Mouse (Mus musculus) liver, adult 2 months (tissue): ENCODE results near the gene Babam2.

ENCODE experiments used
- CTCF ChIP-seq: fragments of 200-500 bp; IDR thresholded peaks from 2 replicates; pipeline ENCODE4 v1.5.1; 2011; ENCODE audit warnings: low read depth, low read length, control low read depth
- POLR2A ChIP-seq: fragments of 200-500 bp; IDR thresholded peaks from 2 replicates; pipeline ENCODE4 v1.6.1; 2011; ENCODE audit warnings: low read length, control low read depth; ENCODE audit not compliant: insufficient read depth; ENCODE audit errors: extremely low read depth

DNA sequence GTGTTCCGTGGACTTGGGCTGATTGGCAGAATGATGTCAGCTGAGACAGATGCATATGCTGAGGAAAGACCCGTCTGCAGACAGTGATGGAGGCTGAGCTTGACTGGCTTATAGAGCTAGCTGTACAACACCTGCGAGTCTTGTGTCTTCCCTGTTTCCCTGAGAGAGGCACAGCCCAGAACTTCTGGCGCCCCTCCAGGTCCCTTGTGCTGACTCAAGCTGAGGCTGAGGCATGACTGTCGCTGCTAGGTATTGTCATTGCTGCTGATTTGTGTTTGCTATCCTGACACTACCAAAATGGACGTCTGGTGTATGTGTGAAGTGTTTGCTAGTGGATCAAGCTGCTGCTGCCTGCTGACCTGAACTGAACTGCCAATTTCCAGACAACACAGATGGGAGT lies 27.0 kb downstream of the Babam2 start:
- TF ChIP-seq CTCF = no peak
- no peak for TF ChIP-seq POLR2A
